Mouse (Mus musculus): Measurements from ENCODE around the gene Mlh3.

The Mlh3 gene

DNA sequence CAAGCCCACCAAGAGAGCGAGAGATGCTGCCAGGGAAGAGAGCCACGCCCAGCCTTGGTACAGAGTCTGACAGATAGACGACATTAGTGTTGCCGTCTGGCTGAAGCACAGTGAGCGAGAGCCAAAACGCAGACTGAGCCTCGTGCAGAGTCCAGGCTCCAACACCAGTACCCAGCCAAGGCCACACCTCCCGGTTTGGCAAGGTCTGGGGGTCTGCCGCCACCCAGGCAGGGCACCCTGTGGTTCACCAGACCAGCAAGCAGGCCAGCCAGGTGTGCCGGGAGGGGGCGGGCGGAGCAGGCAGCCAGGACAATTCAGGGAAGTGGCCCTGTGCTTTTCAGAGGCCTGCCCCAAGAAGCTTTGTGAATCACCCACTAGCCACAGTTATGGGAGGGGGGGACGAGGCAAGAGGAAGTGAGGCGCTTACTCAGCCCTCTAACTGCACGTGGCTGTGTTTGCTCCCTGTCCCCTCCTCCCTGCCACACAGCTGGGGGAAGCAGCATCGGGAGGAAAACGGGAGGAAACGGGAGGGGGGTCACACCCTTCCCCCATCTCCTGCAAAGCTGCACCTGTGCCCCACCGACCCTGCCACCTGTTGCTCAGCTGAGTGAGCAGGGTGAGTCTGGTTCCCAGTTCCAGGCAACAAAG is 77.8 kb downstream of the Mlh3 start:
- DNase-seq (ENCODE audit: low spot score), result no peak

DNA sequence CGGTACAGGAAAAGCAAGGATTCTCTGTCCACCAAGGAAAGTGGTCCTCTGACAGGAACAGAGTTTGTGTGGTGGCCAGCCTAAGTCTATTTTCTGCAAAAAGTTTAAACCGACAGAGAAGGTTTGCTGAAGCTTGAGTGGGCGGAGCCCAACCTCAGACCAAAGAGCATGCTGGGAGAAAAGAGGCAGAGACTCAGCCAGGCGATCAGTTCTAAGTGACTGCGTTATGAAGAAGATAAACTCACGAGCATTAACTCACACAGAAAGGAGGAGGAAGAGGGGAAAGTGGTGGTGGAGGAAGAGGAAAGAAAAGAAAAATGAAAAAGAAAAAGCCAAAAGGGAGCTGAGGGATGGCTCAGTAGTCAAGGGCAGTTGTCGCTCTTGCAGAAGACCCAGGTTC is 80.1 kb downstream of the Mlh3 start:
- no peak for DNase-seq (ENCODE audit: low spot score)

- DNase-seq (ENCODE audit: low spot score), result no peak
Measured at GRCm38 (mm10) chr12:85186361-85186760, 84.0 kb downstream of the Mlh3 start.

GRCm38 (mm10) chr12:85185810-85186209 is 84.6 kb downstream of the Mlh3 start:
- no peak for DNase-seq (ENCODE audit: low spot score)
